Mouse (Mus musculus): ENCODE results near the gene Slc27a1. TPM values are rescaled to one million over a fixed set of nuclear protein-coding genes. Genes with fewer than 3 reads are reported as not detected.

Gene Slc27a1
- polyA plus RNA-seq, 1 experiment from 2014 or later, result 18.8 TPM

GRCm38 (mm10) chr8:71601939-71602665 is 33.4 kb downstream of the Slc27a1 start:
- H3K4me2 ChIP-seq, result peak overlapping the region; percentile 70
- peak overlapping the region; percentile 43 for H3K4me3 ChIP-seq
- peak overlapping the region; percentile 25 for H3K9ac ChIP-seq
- no peak overlapping the region for H3K27ac ChIP-seq
- peak; percentile 7; the same call in 1 of the 2 replicates for ATAC-seq (replicated peaks; ENCODE audit: insufficient number of reproducible peaks, insufficient read depth, low FRiP score, low read depth)
- H3K9me3 ChIP-seq (replicated peaks), result no peaks in the 10 kb centered on the region
- peaks cover 17% of the 10 kb centered on the region for H3K4me1 ChIP-seq (replicated peaks)
- 3% methylated on average over 62 of the region's 65 CpGs for WGBS
- H3K36me3 ChIP-seq, result 0 out of 2 replicates have a peak, but pooled peaks cover 5% of the 10 kb centered on the region
- H3K27me3 ChIP-seq, result peaks cover 47% of the 10 kb centered on the region

- Histone ChIP-seq H3K27ac (no peak overlapping the region), H3K36me3 (0 out of 2 replicates have a peak, but pooled peaks cover 5% of the 10 kb centered on the region), H3K9me3 (replicated peaks) (no peaks in the 10 kb centered on the region), H3K27me3 (peaks cover 47% of the 10 kb centered on the region), H3K4me3 (peak overlapping the region; percentile 43), H3K9ac (peak overlapping the region; percentile 15; the same call in 1 of the 2 replicates), H3K4me1 (replicated peaks) (peaks cover 17% of the 10 kb centered on the region), H3K4me2 (peak overlapping the region; percentile 70)
- WGBS, result 3% methylated on average over 32 of the region's 32 CpGs
- peak; percentile 74 for ATAC-seq (replicated peaks; ENCODE audit: insufficient number of reproducible peaks, insufficient read depth, low FRiP score, low read depth)
These were observed 34.1 kb downstream of the Slc27a1 start for GRCm38 (mm10) chr8:71602666-71603334.

GRCm38 (mm10) chr8:71604021-71604420 is 35.3 kb downstream of the Slc27a1 start:
- Histone ChIP-seq H3K4me3 (no peak overlapping the region), H3K36me3 (0 out of 2 replicates have a peak, but pooled peaks cover 5% of the 10 kb centered on the region), H3K4me1 (replicated peaks) (peaks cover 17% of the 10 kb centered on the region), H3K27me3 (peaks cover 47% of the 10 kb centered on the region), H3K4me2 (no peak overlapping the region), H3K27ac (no peak overlapping the region), H3K9ac (no peak overlapping the region), H3K9me3 (replicated peaks) (no peaks in the 10 kb centered on the region)
- no peak for ATAC-seq (replicated peaks; ENCODE audit: insufficient number of reproducible peaks, insufficient read depth, low FRiP score, low read depth)
- WGBS, result 68% methylated on average over 7 of the region's 7 CpGs

- peak; percentile 100 for ATAC-seq (replicated peaks; ENCODE audit: insufficient number of reproducible peaks, insufficient read depth, low FRiP score, low read depth)
- peak within 1 kb of the TSS; percentile 82 for H3K9ac ChIP-seq
- no peaks in the 10 kb centered on the region for H3K27me3 ChIP-seq
- peak within 1 kb of the TSS; percentile 74 for H3K4me3 ChIP-seq
- peak within 1 kb of the TSS; percentile 70 for H3K4me2 ChIP-seq
- H3K9me3 ChIP-seq (replicated peaks), result no peaks in the 10 kb centered on the region
- under 1% methylated on average over 81 of the region's 82 CpGs for WGBS
- H3K4me1 ChIP-seq (replicated peaks), result peaks cover 23% of the 10 kb centered on the region
- peak within 1 kb of the TSS; percentile 77 for H3K27ac ChIP-seq
- H3K36me3 ChIP-seq, result peaks cover 20% of the 10 kb centered on the region
These were observed 42.4 kb downstream of the Slc27a1 start, which contains the start of gene Colgalt1 for GRCm38 (mm10) chr8:71610822-71611651. Colgalt1 (plus strand) TSS chr8:71610998.

GRCm38 (mm10) chr8:71612141-71612540 is 43.5 kb downstream of the Slc27a1 start:
- H3K27ac ChIP-seq, result no peak overlapping the region
- ATAC-seq (replicated peaks; ENCODE audit: insufficient number of reproducible peaks, insufficient read depth, low FRiP score, low read depth), result no peak

GRCm38 (mm10) chr8:71613418-71613817 is 44.7 kb downstream of the Slc27a1 start:
- ATAC-seq (replicated peaks; ENCODE audit: insufficient number of reproducible peaks, insufficient read depth, low FRiP score, low read depth), result no peak
- H3K4me3 ChIP-seq, result no peak overlapping the region
- no peaks in the 10 kb centered on the region for H3K27me3 ChIP-seq
- no peak overlapping the region for H3K4me2 ChIP-seq
- WGBS, result 50% methylated on average over 4 of the region's 4 CpGs
- H3K9me3 ChIP-seq (replicated peaks), result no peaks in the 10 kb centered on the region
- peaks cover 42% of the 10 kb centered on the region for H3K36me3 ChIP-seq
- H3K27ac ChIP-seq, result no peak overlapping the region
- no peak overlapping the region for H3K9ac ChIP-seq
- H3K4me1 ChIP-seq (replicated peaks), result peaks cover 23% of the 10 kb centered on the region

More at GRCm38 (mm10) chr8:71612141-71612540, 43.5 kb downstream of the Slc27a1 start:
- peaks cover 29% of the 10 kb centered on the region for H3K36me3 ChIP-seq
- H3K4me3 ChIP-seq, result peak overlapping the region; percentile 74
- peak overlapping the region; percentile 70 for H3K4me2 ChIP-seq
- H3K27me3 ChIP-seq, result no peaks in the 10 kb centered on the region
- H3K4me1 ChIP-seq (replicated peaks), result peaks cover 23% of the 10 kb centered on the region
- H3K9me3 ChIP-seq (replicated peaks), result no peaks in the 10 kb centered on the region
- peak overlapping the region; percentile 82 for H3K9ac ChIP-seq
- 36% methylated on average over 5 of the region's 5 CpGs for WGBS

GRCm38 (mm10) chr8:71619786-71620185 is 51.1 kb downstream of the Slc27a1 start:
- H3K4me1 ChIP-seq (replicated peaks), result no peaks in the 10 kb centered on the region
- no peak overlapping the region for H3K4me2 ChIP-seq
- peaks cover 94% of the 10 kb centered on the region for H3K36me3 ChIP-seq
- H3K27ac ChIP-seq, result no peak overlapping the region
- H3K4me3 ChIP-seq, result no peak overlapping the region
- 91% methylated on average over 2 of the region's 2 CpGs for WGBS
- H3K9ac ChIP-seq, result no peak overlapping the region
- peaks cover 23% of the 10 kb centered on the region for H3K9me3 ChIP-seq (replicated peaks)
- no peaks in the 10 kb centered on the region for H3K27me3 ChIP-seq
- ATAC-seq (replicated peaks; ENCODE audit: insufficient number of reproducible peaks, insufficient read depth, low FRiP score, low read depth), result no peak

- Histone ChIP-seq H3K9me3 (replicated peaks) (peaks cover 23% of the 10 kb centered on the region), H3K27me3 (peaks cover 8% of the 10 kb centered on the region), H3K27ac (no peak overlapping the region), H3K36me3 (peaks cover 54% of the 10 kb centered on the region), H3K4me1 (replicated peaks) (peaks cover 30% of the 10 kb centered on the region), H3K4me2 (no peak overlapping the region), H3K9ac (no peak overlapping the region), H3K4me3 (no peak overlapping the region)
- WGBS, result 83% methylated on average over 1 of the region's 1 CpGs
- no peak for ATAC-seq (replicated peaks; ENCODE audit: insufficient number of reproducible peaks, insufficient read depth, low FRiP score, low read depth)
These were observed 56.4 kb downstream of the Slc27a1 start for GRCm38 (mm10) chr8:71625088-71625487.

- peaks cover 31% of the 10 kb centered on the region for H3K4me1 ChIP-seq (replicated peaks)
- no peak overlapping the region for H3K4me2 ChIP-seq
- 82% methylated on average over 9 of the region's 9 CpGs for WGBS
- no peak overlapping the region for H3K9ac ChIP-seq
- H3K4me3 ChIP-seq, result no peak overlapping the region
- peak overlapping the region; percentile 80 for H3K27ac ChIP-seq
- H3K9me3 ChIP-seq (replicated peaks), result peaks cover 21% of the 10 kb centered on the region
- peaks cover 21% of the 10 kb centered on the region for H3K27me3 ChIP-seq
- no peak for ATAC-seq (replicated peaks; ENCODE audit: insufficient number of reproducible peaks, insufficient read depth, low FRiP score, low read depth)
- peaks cover 37% of the 10 kb centered on the region for H3K36me3 ChIP-seq
These were observed 58.1 kb downstream of the Slc27a1 start for GRCm38 (mm10) chr8:71626753-71627152.

- Histone ChIP-seq H3K27me3 (peaks cover 25% of the 10 kb centered on the region), H3K4me2 (0 out of 2 replicates have a peak overlapping the region, but pooled peaks have one; percentile 1)
- ATAC-seq (replicated peaks; ENCODE audit: insufficient number of reproducible peaks, insufficient read depth, low FRiP score, low read depth), result peak; percentile 36
These were observed 58.8 kb downstream of the Slc27a1 start for GRCm38 (mm10) chr8:71627265-71628099.

More at GRCm38 (mm10) chr8:71627265-71628099, 58.8 kb downstream of the Slc27a1 start:
- WGBS, result 43% methylated on average over 9 of the region's 9 CpGs
- Histone ChIP-seq H3K9ac (0 out of 2 replicates have a peak overlapping the region, but pooled peaks have one; percentile 10), H3K27ac (peak overlapping the region; percentile 80), H3K36me3 (peaks cover 30% of the 10 kb centered on the region), H3K4me3 (no peak overlapping the region), H3K9me3 (replicated peaks) (peaks cover 13% of the 10 kb centered on the region), H3K4me1 (replicated peaks) (peaks cover 31% of the 10 kb centered on the region)

Measured in heart, embryonic 15.5 days (tissue).